Mouse (Mus musculus) neural tube, embryonic 12.5 days (tissue): ENCODE measurements at regions not wholly inside any gene's neighbourhood (a gene's known extent, or its start where the extent isn't known, plus 50 kb on each side); places are given as distances from the start of the nearest gene placed in this dataset.

Source experiments
- ATAC-seq: fragments of 200-750 bp; cut with Nextera tagmentation; 2 replicates; pipeline ENCODE4 v1.8.0; 2017; ENCODE audit warnings: low read depth, mild to moderate bottlenecking, moderate TSS enrichment, moderate library complexity; ENCODE audit not compliant: low FRiP score
- H3K27ac ChIP-seq: fragments of 300-500 bp; sonication (generic); 2 replicates; pipeline ENCODE4 v1.5.1; 2016
- H3K27me3 ChIP-seq: fragments of 300-500 bp; sonication (generic); replicated peaks from 2 replicates; pipeline ENCODE4 v1.6.1; 2016; ENCODE audit warnings: mild to moderate bottlenecking
- H3K36me3 ChIP-seq: fragments of 300-500 bp; sonication (generic); 2 replicates; pipeline ENCODE4 v1.6.1; 2016; ENCODE audit warnings: mild to moderate bottlenecking
- H3K4me1 ChIP-seq: fragments of 300-500 bp; sonication (generic); 2 replicates; pipeline ENCODE4 v1.6.1; 2016
- H3K4me2 ChIP-seq: fragments of 300-500 bp; sonication (generic); replicated peaks from 2 replicates; pipeline ENCODE4 v1.6.1; 2016; ENCODE audit warnings: mild to moderate bottlenecking
- H3K4me3 ChIP-seq: fragments of 300-500 bp; sonication (generic); 2 replicates; pipeline ENCODE4 v1.5.1; 2016
- H3K9ac ChIP-seq: fragments of 300-500 bp; sonication (generic); 2 replicates; pipeline ENCODE4 v1.6.1; 2016; ENCODE audit warnings: mild to moderate bottlenecking
- H3K9me3 ChIP-seq: fragments of 300-500 bp; sonication (generic); 2 replicates; pipeline ENCODE4 v1.6.1; 2016; ENCODE audit warnings: mild to moderate bottlenecking
- WGBS: fragments of 180-500 bp; shearing (Covaris S2); methylation state at CpG from one replicate; pipeline ENCODE4 v1.1.7; 2016; 5-methylcytosine and 5-hydroxymethylcytosine counted together

GRCm38 (mm10) chr7:74669110-74669509, 114.5 kb upstream of the Slco3a1 start:
- Histone ChIP-seq H3K4me3 (no peak overlapping the region), H3K4me1 (no peaks in the 10 kb centered on the region), H3K9me3 (no peaks in the 10 kb centered on the region), H3K9ac (no peak overlapping the region), H3K36me3 (no peaks in the 10 kb centered on the region), H3K27me3 (no peaks in the 10 kb centered on the region), H3K27ac (no peak overlapping the region), H3K4me2 (no peak overlapping the region)
- ATAC-seq = no peak

- H3K27me3 ChIP-seq = no peaks in the 10 kb centered on the region
- H3K4me2 ChIP-seq = no peak overlapping the region
- no peaks in the 10 kb centered on the region for H3K9me3 ChIP-seq
- no peak overlapping the region for H3K4me3 ChIP-seq
- H3K4me1 ChIP-seq = no peaks in the 10 kb centered on the region
- 66% methylated on average over 3 of the region's 3 CpGs for WGBS
- no peak for ATAC-seq
- no peak overlapping the region for H3K27ac ChIP-seq
- H3K36me3 ChIP-seq = no peaks in the 10 kb centered on the region
- no peak overlapping the region for H3K9ac ChIP-seq
These were observed 112.5 kb upstream of the Slco3a1 start for GRCm38 (mm10) chr7:74667106-74667505.

- Histone ChIP-seq H3K4me3 (no peak overlapping the region), H3K27me3 (no peaks in the 10 kb centered on the region), H3K27ac (no peak overlapping the region), H3K4me2 (no peak overlapping the region), H3K4me1 (no peaks in the 10 kb centered on the region), H3K36me3 (no peaks in the 10 kb centered on the region), H3K9ac (no peak overlapping the region), H3K9me3 (no peaks in the 10 kb centered on the region)
- 84% methylated on average over 1 of the region's 1 CpGs for WGBS
- no peak for ATAC-seq
These were observed 109.2 kb upstream of the Slco3a1 start for GRCm38 (mm10) chr7:74663820-74664219.

- no peaks in the 10 kb centered on the region for H3K27me3 ChIP-seq
- WGBS = 75% methylated on average over 2 of the region's 2 CpGs
- H3K9me3 ChIP-seq = no peaks in the 10 kb centered on the region
- no peak overlapping the region for H3K4me3 ChIP-seq
- no peak overlapping the region for H3K9ac ChIP-seq
- H3K4me1 ChIP-seq = no peaks in the 10 kb centered on the region
- H3K36me3 ChIP-seq = no peaks in the 10 kb centered on the region
- H3K4me2 ChIP-seq = no peak overlapping the region
- no peak overlapping the region for H3K27ac ChIP-seq
- no peak for ATAC-seq
These were observed 92.7 kb upstream of the Slco3a1 start for GRCm38 (mm10) chr7:74647310-74647709.

GRCm38 (mm10) chr7:74640171-74640570, 85.6 kb upstream of the Slco3a1 start:
- no peaks in the 10 kb centered on the region for H3K4me1 ChIP-seq
- H3K9ac ChIP-seq = no peak overlapping the region
- H3K36me3 ChIP-seq = no peaks in the 10 kb centered on the region
- no peak for ATAC-seq
- no peaks in the 10 kb centered on the region for H3K9me3 ChIP-seq
- H3K27ac ChIP-seq = no peak overlapping the region
- H3K4me2 ChIP-seq = no peak overlapping the region
- H3K4me3 ChIP-seq = no peak overlapping the region
- no peaks in the 10 kb centered on the region for H3K27me3 ChIP-seq
- 88% methylated on average over 4 of the region's 4 CpGs for WGBS

GRCm38 (mm10) chr7:74632217-74632616, 77.6 kb upstream of the Slco3a1 start:
- Histone ChIP-seq H3K4me3 (no peak overlapping the region), H3K27me3 (no peaks in the 10 kb centered on the region), H3K9me3 (no peaks in the 10 kb centered on the region), H3K4me1 (no peaks in the 10 kb centered on the region), H3K4me2 (no peak overlapping the region), H3K27ac (no peak overlapping the region), H3K9ac (no peak overlapping the region), H3K36me3 (no peaks in the 10 kb centered on the region)
- 92% methylated on average over 8 of the region's 8 CpGs for WGBS
- no peak for ATAC-seq

- 82% methylated on average over 6 of the region's 6 CpGs for WGBS
- Histone ChIP-seq H3K4me2 (no peak overlapping the region), H3K27ac (no peak overlapping the region), H3K9ac (no peak overlapping the region), H3K9me3 (no peaks in the 10 kb centered on the region), H3K36me3 (no peaks in the 10 kb centered on the region), H3K4me3 (no peak overlapping the region), H3K27me3 (no peaks in the 10 kb centered on the region), H3K4me1 (no peaks in the 10 kb centered on the region)
- no peak for ATAC-seq
These were observed 74.4 kb upstream of the Slco3a1 start for GRCm38 (mm10) chr7:74628799-74629468.
